Mouse (Mus musculus) urinary bladder, postnatal 10 days (tissue): ENCODE data around the gene Cep295nl.

Source experiments
- DNase-seq: peaks from one replicate; pipeline ENCODE4 v3.0.0; 2022; ENCODE audit warnings: low spot score

Gene Cep295nl

GRCm38 (mm10) chr11:118354636-118355191 lies 12.4 kb upstream of the Cep295nl start:
- no peak for DNase-seq

GRCm38 (mm10) chr11:118349494-118349893 lies 7.2 kb upstream of the Cep295nl start:
- DNase-seq: no peak

- no peak for DNase-seq
Observed at GRCm38 (mm10) chr11:118348877-118349276, 6.6 kb upstream of the Cep295nl start.

GRCm38 (mm10) chr11:118348419-118348818 lies 6.1 kb upstream of the Cep295nl start:
- DNase-seq: no peak

- no peak for DNase-seq
Observed at GRCm38 (mm10) chr11:118347911-118348310, 5.6 kb upstream of the Cep295nl start.

- no peak for DNase-seq
Observed at GRCm38 (mm10) chr11:118347391-118347790, 5.1 kb upstream of the Cep295nl start.

GRCm38 (mm10) chr11:118346395-118347096 lies 4.2 kb upstream of the Cep295nl start:
- DNase-seq: no peak

- DNase-seq: no peak
Observed at GRCm38 (mm10) chr11:118345693-118346092, 3.4 kb upstream of the Cep295nl start.

- DNase-seq: no peak
Observed at GRCm38 (mm10) chr11:118343629-118344028, 1.3 kb upstream of the Cep295nl start.

GRCm38 (mm10) chr11:118337491-118338168 lies 4.7 kb downstream of the Cep295nl start:
- DNase-seq: no peak

GRCm38 (mm10) chr11:118333431-118333830 lies 8.9 kb downstream of the Cep295nl start:
- no peak for DNase-seq

- no peak for DNase-seq
Observed at GRCm38 (mm10) chr11:118332376-118332775, 9.9 kb downstream of the Cep295nl start.

- no peak for DNase-seq
Observed at GRCm38 (mm10) chr11:118330777-118331176, 11.5 kb downstream of the Cep295nl start.

- DNase-seq: no peak
Observed at GRCm38 (mm10) chr11:118330361-118330760, 11.9 kb downstream of the Cep295nl start.

- DNase-seq: no peak
Observed at GRCm38 (mm10) chr11:118328947-118329346, 13.4 kb downstream of the Cep295nl start.

GRCm38 (mm10) chr11:118328511-118328910 lies 13.8 kb downstream of the Cep295nl start:
- no peak for DNase-seq

GRCm38 (mm10) chr11:118326991-118327971 lies 15.0 kb downstream of the Cep295nl start:
- no peak for DNase-seq

- no peak for DNase-seq
Observed at GRCm38 (mm10) chr11:118326491-118326890, 15.8 kb downstream of the Cep295nl start.

- no peak for DNase-seq
Observed at GRCm38 (mm10) chr11:118324541-118324940, 17.8 kb downstream of the Cep295nl start.

GRCm38 (mm10) chr11:118323974-118324373 lies 18.3 kb downstream of the Cep295nl start:
- no peak for DNase-seq

GRCm38 (mm10) chr11:118322647-118323046 lies 19.7 kb downstream of the Cep295nl start:
- no peak for DNase-seq

- no peak for DNase-seq
Observed at GRCm38 (mm10) chr11:118321971-118322370, 20.3 kb downstream of the Cep295nl start.
